Mouse (Mus musculus) liver, adult 2 months (tissue): ENCODE results near the gene Akap8l. TPM values are rescaled to one million over a fixed set of nuclear protein-coding genes. Genes with fewer than 3 reads are reported as not detected.
A peak's percentile ranks its signal among the peaks of the same experiment; 100 is the strongest.

ENCODE experiments used
- DNase-seq: peaks from one replicate; pipeline ENCODE4 v3.0.0-alpha.2; 2011; ENCODE audit warnings: low read depth, low spot score; ENCODE audit errors: extremely low read depth
- H3K27ac ChIP-seq: fragments of 200-500 bp; replicated peaks from 2 replicates; pipeline ENCODE4 v1.5.1; 2012; ENCODE audit warnings: low read depth, mild to moderate bottlenecking, control low read depth, inconsistent platforms, low read length; ENCODE audit not compliant: insufficient read depth
- H3K27me3 ChIP-seq: fragments of 200-500 bp; 2 replicates; pipeline ENCODE4 v1.6.1; 2012; ENCODE audit warnings: mild to moderate bottlenecking, moderate library complexity, low read length, inconsistent platforms; ENCODE audit not compliant: control insufficient read depth, insufficient read depth
- H3K36me3 ChIP-seq: fragments of 200-500 bp; 2 replicates; pipeline ENCODE4 v1.6.1; 2012; ENCODE audit warnings: low read length, inconsistent platforms; ENCODE audit not compliant: control insufficient read depth, insufficient read depth
- H3K4me1 ChIP-seq: fragments of 200-500 bp; 2 replicates; pipeline ENCODE4 v1.6.1; 2011; ENCODE audit warnings: low read length; ENCODE audit not compliant: control insufficient read depth, insufficient read depth
- H3K4me3 ChIP-seq: fragments of 200-500 bp; 2 replicates; pipeline ENCODE4 v1.5.1; 2011; ENCODE audit warnings: low read depth, mild to moderate bottlenecking, control low read depth, low read length, moderate library complexity; ENCODE audit not compliant: insufficient read depth
- H3K79me2 ChIP-seq: fragments of 200-500 bp; 2 replicates; pipeline ENCODE4 v1.6.1; 2012; ENCODE audit warnings: inconsistent platforms, mild to moderate bottlenecking, low read length, moderate library complexity; ENCODE audit not compliant: control insufficient read depth, insufficient read depth
- H3K9ac ChIP-seq: fragments of 200-500 bp; 2 replicates; pipeline ENCODE4 v1.6.1; 2012; ENCODE audit warnings: low read depth, mild to moderate bottlenecking, control low read depth, inconsistent platforms, low read length
- CTCF ChIP-seq: fragments of 200-500 bp; IDR thresholded peaks from 2 replicates; pipeline ENCODE4 v1.5.1; 2011; ENCODE audit warnings: low read depth, low read length, control low read depth
- POLR2A ChIP-seq: fragments of 200-500 bp; IDR thresholded peaks from 2 replicates; pipeline ENCODE4 v1.6.1; 2011; ENCODE audit warnings: low read length, control low read depth; ENCODE audit not compliant: insufficient read depth; ENCODE audit errors: extremely low read depth
- WGBS: fragments of 180-500 bp; shearing (Covaris S2); methylation state at CpG from one replicate; pipeline ENCODE4 v1.1.7; 2018; 5-methylcytosine and 5-hydroxymethylcytosine counted together
- polyA plus RNA-seq: library from polyadenylated mRNA; depleted of rRNA; stranded (reverse); fragments of >200 nt; gene quantifications from 2 replicates; pipeline ENCODE4 v1.2.3, GENCODE M21; 2012
- total RNA-seq: library from RNA; depleted of rRNA; stranded (reverse); fragments of >200 nt; gene quantifications from 2 replicates; pipeline ENCODE4 v1.2.3, GENCODE M21; 2014

Gene Akap8l
- total and polyA plus RNA-seq, 2 experiments, result 25.2 to 62.0 TPM

DNA sequence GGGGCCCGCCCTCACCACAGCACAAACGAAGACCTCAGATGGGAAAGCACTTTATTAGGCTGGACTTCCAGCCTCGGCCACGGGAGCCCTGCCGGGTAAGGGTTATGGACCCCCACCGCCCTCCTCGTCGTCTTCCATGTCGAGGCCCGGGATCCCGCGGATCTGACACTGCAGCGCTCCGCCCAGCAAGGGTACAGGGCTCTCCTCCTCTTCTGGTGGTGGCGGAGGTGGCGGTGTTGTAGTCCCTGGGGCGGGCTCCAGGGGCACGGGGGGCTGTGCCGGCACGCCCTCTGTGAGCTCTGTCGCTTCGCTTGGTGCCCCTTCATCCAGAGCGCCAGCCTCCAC, 29.0 kb downstream of the Akap8l start:
- peaks cover 21% of the 10 kb centered on the region; the same call in 1 of the 2 replicates for H3K79me2 ChIP-seq
- H3K36me3 ChIP-seq, result peaks cover 23% of the 10 kb centered on the region
- no peak for TF ChIP-seq POLR2A
- TF ChIP-seq CTCF, result no peak
- peak overlapping the region; percentile 74 for H3K4me3 ChIP-seq
- H3K27me3 ChIP-seq, result no peaks in the 10 kb centered on the region
- DNase-seq, result no peak
- peaks cover 10% of the 10 kb centered on the region for H3K4me1 ChIP-seq
- peak overlapping the region; percentile 72 for H3K27ac ChIP-seq
- WGBS, result under 1% methylated on average over 23 of the region's 23 CpGs
- H3K9ac ChIP-seq, result peak overlapping the region; percentile 71

GRCm38 (mm10) chr17:32320597-32321389, 29.6 kb downstream of the Akap8l start, which contains the start of gene Akap8:
TSS of gene Akap8 (minus strand) at chr17:32321238.
- H3K4me1 ChIP-seq, result peaks cover 10% of the 10 kb centered on the region
- H3K27ac ChIP-seq, result peak within 1 kb of the TSS; percentile 76
- DNase-seq, result peak; percentile 97
- peak within 1 kb of the TSS; percentile 80 for H3K9ac ChIP-seq
- H3K27me3 ChIP-seq, result no peaks in the 10 kb centered on the region
- H3K79me2 ChIP-seq, result peaks cover 21% of the 10 kb centered on the region; the same call in 1 of the 2 replicates
- H3K36me3 ChIP-seq, result peaks cover 24% of the 10 kb centered on the region
- under 1% methylated on average over 83 of the region's 83 CpGs for WGBS
- H3K4me3 ChIP-seq, result peak within 1 kb of the TSS; percentile 78
- TF ChIP-seq CTCF (no peak), POLR2A (peak; percentile 75)

DNA sequence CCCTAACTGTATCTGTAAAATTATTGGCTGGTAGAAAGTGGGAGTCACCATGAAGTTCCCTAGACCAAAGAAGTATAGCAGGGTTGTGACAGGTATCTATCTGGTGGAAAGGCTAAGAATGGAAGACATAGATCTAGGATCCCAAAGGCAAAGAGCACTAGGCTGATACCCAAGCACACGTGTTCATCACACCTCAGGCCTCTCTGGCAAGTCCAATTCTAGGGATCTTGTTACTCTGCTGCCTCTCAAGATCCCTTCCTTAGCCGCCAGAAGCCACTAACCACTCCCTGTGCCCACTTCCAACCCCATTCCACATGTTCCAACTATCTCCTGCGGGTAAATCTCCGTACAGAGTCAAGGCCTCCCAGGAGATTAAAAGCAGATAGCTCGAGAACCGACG, 30.5 kb downstream of the Akap8l start:
- TF ChIP-seq CTCF, result no peak
- TF ChIP-seq POLR2A, result no peak
- 0% methylated on average over 7 of the region's 7 CpGs for WGBS
- Histone ChIP-seq H3K27me3 (no peaks in the 10 kb centered on the region), H3K9ac (peak overlapping the region; percentile 80), H3K36me3 (peaks cover 28% of the 10 kb centered on the region), H3K79me2 (peaks cover 21% of the 10 kb centered on the region; the same call in 1 of the 2 replicates), H3K4me3 (peak overlapping the region; percentile 78), H3K27ac (peak overlapping the region; percentile 76), H3K4me1 (peaks cover 10% of the 10 kb centered on the region)
- DNase-seq, result peak; percentile 68

DNA sequence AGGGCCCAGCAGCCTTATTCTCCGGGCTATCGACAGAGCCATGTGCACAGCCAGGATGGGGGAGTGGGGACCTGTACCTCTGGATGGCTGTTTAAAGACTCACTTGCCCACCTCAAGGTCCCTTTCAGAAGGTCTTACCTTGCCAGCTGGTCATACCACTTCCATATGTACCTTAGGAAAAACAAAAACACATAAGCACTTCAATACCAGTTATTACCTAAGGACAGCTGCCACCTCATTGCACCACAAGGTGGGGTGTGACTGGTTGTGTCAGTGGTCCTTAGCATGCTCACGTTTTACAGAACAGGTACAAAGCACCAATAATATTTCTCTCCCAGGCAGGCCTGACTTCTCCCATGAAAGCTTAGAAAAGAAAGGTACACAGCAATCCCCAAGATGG, 32.7 kb downstream of the Akap8l start:
- no peak overlapping the region for H3K4me3 ChIP-seq
- no peak overlapping the region for H3K9ac ChIP-seq
- H3K27me3 ChIP-seq, result no peaks in the 10 kb centered on the region
- peaks cover 47% of the 10 kb centered on the region for H3K36me3 ChIP-seq
- peaks cover 21% of the 10 kb centered on the region; the same call in 1 of the 2 replicates for H3K79me2 ChIP-seq
- TF ChIP-seq CTCF (no peak), POLR2A (no peak)
- no peak for DNase-seq
- peaks cover 10% of the 10 kb centered on the region for H3K4me1 ChIP-seq
- WGBS, result 86% methylated on average over 3 of the region's 3 CpGs
- H3K27ac ChIP-seq, result no peak overlapping the region

- TF ChIP-seq CTCF (no peak), POLR2A (no peak)
- peaks cover 21% of the 10 kb centered on the region; the same call in 1 of the 2 replicates for H3K79me2 ChIP-seq
- no peak for DNase-seq
- no peak overlapping the region for H3K9ac ChIP-seq
- peaks cover 7% of the 10 kb centered on the region for H3K4me1 ChIP-seq
- H3K4me3 ChIP-seq, result no peak overlapping the region
- no peaks in the 10 kb centered on the region for H3K27me3 ChIP-seq
- no peak overlapping the region for H3K27ac ChIP-seq
- 59% methylated on average over 8 of the region's 8 CpGs for WGBS
- H3K36me3 ChIP-seq, result peaks cover 51% of the 10 kb centered on the region
These were observed 33.4 kb downstream of the Akap8l start for GRCm38 (mm10) chr17:32317032-32317431.

GRCm38 (mm10) chr17:32315560-32315959, 34.8 kb downstream of the Akap8l start:
- Histone ChIP-seq H3K79me2 (peaks cover 21% of the 10 kb centered on the region; the same call in 1 of the 2 replicates), H3K4me3 (no peak overlapping the region), H3K27ac (no peak overlapping the region), H3K36me3 (peaks cover 65% of the 10 kb centered on the region), H3K9ac (no peak overlapping the region), H3K27me3 (no peaks in the 10 kb centered on the region), H3K4me1 (peaks cover 3% of the 10 kb centered on the region; the same call in 1 of the 2 replicates)
- WGBS, result 92% methylated on average over 5 of the region's 5 CpGs
- DNase-seq, result no peak
- TF ChIP-seq POLR2A (no peak), CTCF (no peak)
